Mouse (Mus musculus) myocyte (in vitro differentiated cells): ENCODE measurements around the gene Clic1. TPM values are rescaled to one million over a fixed set of nuclear protein-coding genes. Genes with fewer than 3 reads are reported as not detected.
A peak's percentile ranks its signal among the peaks of the same experiment; 100 is the strongest.

ENCODE experiments used
- H3K27me3 ChIP-seq: one replicate; pipeline ENCODE4 v1.6.1; 2011; ENCODE audit not compliant: control insufficient read depth, insufficient read depth, insufficient read length
- H3K36me3 ChIP-seq: one replicate; pipeline ENCODE4 v1.6.1; 2011; ENCODE audit not compliant: control insufficient read depth, insufficient read depth
- H3K4me2 ChIP-seq: one replicate; pipeline ENCODE4 v1.6.1; 2011; ENCODE audit warnings: low read depth, control low read depth
- H3K4me3 ChIP-seq: one replicate; pipeline ENCODE4 v1.5.1; 2011; ENCODE audit warnings: mild to moderate bottlenecking, control low read depth, moderate library complexity
- H3K79me2 ChIP-seq: one replicate; pipeline ENCODE4 v1.6.1; 2011; ENCODE audit not compliant: control insufficient read depth, insufficient read depth
- H3ac ChIP-seq: one replicate; pipeline ENCODE4 v1.6.1; 2011; ENCODE audit not compliant: control insufficient read depth, insufficient read length
- CEBPB ChIP-seq: IDR thresholded peaks from 2 replicates; pipeline ENCODE4 v1.6.1; 2011; ENCODE audit warnings: mild to moderate bottlenecking, moderate library complexity; ENCODE audit not compliant: poor library complexity, insufficient read depth, severe bottlenecking
- E2F4 ChIP-seq: IDR thresholded peaks from one replicate; pipeline ENCODE4 v1.6.1; 2011; ENCODE audit warnings: mild to moderate bottlenecking, control low read depth, moderate library complexity; ENCODE audit not compliant: insufficient read depth
- MAX ChIP-seq: IDR thresholded peaks from one replicate; pipeline ENCODE4 v1.6.1; 2011; ENCODE audit warnings: low read depth, mild to moderate bottlenecking, control low read depth
- MYOD1 ChIP-seq, 3 experiments: IDR thresholded peaks; one replicate each; pipeline ENCODE4 v1.6.1; 2011; ENCODE audit warnings: control low read depth in 2 of 3, low read depth in 2 of 3, mild to moderate bottlenecking in 2 of 3, moderate library complexity in 1 of 3; ENCODE audit not compliant: insufficient read length in 2 of 3, control insufficient read depth in 1 of 3
- MYOG ChIP-seq, 3 experiments: IDR thresholded peaks; one replicate each; pipeline ENCODE4 v1.6.1; 2011; ENCODE audit warnings: control low read depth in 2 of 3, low read depth in 2 of 3, mild to moderate bottlenecking in 2 of 3; ENCODE audit not compliant: insufficient read length in 2 of 3, control insufficient read depth in 1 of 3, insufficient read depth in 1 of 3
- POLR2A ChIP-seq: IDR thresholded peaks from one replicate; pipeline ENCODE4 v1.6.1; 2011; ENCODE audit warnings: low read depth, mild to moderate bottlenecking, control low read depth, moderate library complexity; ENCODE audit not compliant: insufficient read length
- POLR2AphosphoS2 ChIP-seq: IDR thresholded peaks from one replicate; pipeline ENCODE4 v1.6.1; 2011; ENCODE audit warnings: low read depth, control low read depth; ENCODE audit not compliant: insufficient read length
- REST ChIP-seq: IDR thresholded peaks from one replicate; pipeline ENCODE4 v1.6.1; 2011; ENCODE audit warnings: mild to moderate bottlenecking, control low read depth, moderate library complexity; ENCODE audit not compliant: insufficient read depth, insufficient read length
- SRF ChIP-seq: IDR thresholded peaks from one replicate; pipeline ENCODE4 v1.6.1; 2011; ENCODE audit warnings: low read depth; ENCODE audit not compliant: control insufficient read depth, insufficient read length
- TCF12 ChIP-seq: IDR thresholded peaks from one replicate; pipeline ENCODE4 v1.6.1; 2011; ENCODE audit warnings: mild to moderate bottlenecking, control low read depth; ENCODE audit not compliant: poor library complexity, insufficient read depth, severe bottlenecking
- TCF3 ChIP-seq: IDR thresholded peaks from one replicate; pipeline ENCODE4 v1.6.1; 2011; ENCODE audit warnings: low read depth, control low read depth; ENCODE audit not compliant: insufficient read length
- USF1 ChIP-seq: IDR thresholded peaks from one replicate; pipeline ENCODE4 v1.6.1; 2011; ENCODE audit warnings: low read depth, mild to moderate bottlenecking, control low read depth, moderate library complexity
- polyA plus RNA-seq: library from polyadenylated mRNA; unstranded; fragments of >200 nt; fragmentation: generic; extraction: Trizol; gene quantifications from one replicate; pipeline ENCODE4 v1.2.1, GENCODE M21; 2012; ENCODE audit warnings: missing spikeins

The Clic1 gene
- polyA plus RNA-seq, 1 experiment: 412 TPM

- Histone ChIP-seq H3K4me2 (no peak overlapping the region), H3ac (no peak overlapping the region)
These were observed 6.1 kb downstream of the Clic1 start for GRCm38 (mm10) chr17:35055691-35056495.

GRCm38 (mm10) chr17:35057090-35057489 lies 7.3 kb downstream of the Clic1 start:
- H3K4me3 ChIP-seq: no peak overlapping the region
- no peak for TF ChIP-seq E2F4
- TF ChIP-seq CEBPB: no peak
- TF ChIP-seq TCF12: no peak
- no peak for TF ChIP-seq POLR2AphosphoS2
- no peak for TF ChIP-seq TCF3
- TF ChIP-seq SRF: no peak
- TF ChIP-seq POLR2A: no peak
- TF ChIP-seq REST: no peak
- TF ChIP-seq MYOD1 (IDR thresholded peaks at IDR 0.05; ENCODE audit: control insufficient read depth in 1 of 3, insufficient read length in 2 of 3, low read depth in 2 of 3): no peak
- no peak for TF ChIP-seq MYOG (IDR thresholded peaks at IDR 0.05; ENCODE audit: control insufficient read depth in 1 of 3, insufficient read depth in 1 of 3, insufficient read length in 2 of 3, low read depth in 2 of 3)
- TF ChIP-seq USF1: no peak
- no peak for TF ChIP-seq MAX
- H3K4me2 ChIP-seq: no peak overlapping the region
- peaks cover 32% of the 10 kb centered on the region for H3K79me2 ChIP-seq
- H3K27me3 ChIP-seq: no peaks in the 10 kb centered on the region
- no peak overlapping the region for H3ac ChIP-seq
- peaks cover 47% of the 10 kb centered on the region for H3K36me3 ChIP-seq

More at GRCm38 (mm10) chr17:35055691-35056495, 6.1 kb downstream of the Clic1 start:
- Histone ChIP-seq H3K27me3 (no peaks in the 10 kb centered on the region), H3K4me3 (no peak overlapping the region), H3K79me2 (peaks cover 42% of the 10 kb centered on the region), H3K36me3 (peaks cover 48% of the 10 kb centered on the region)
- peak; percentile 5 for TF ChIP-seq POLR2A
- TF ChIP-seq MYOD1 (IDR thresholded peaks at IDR 0.05; ENCODE audit: control insufficient read depth in 1 of 3, insufficient read length in 2 of 3, low read depth in 2 of 3): no peak

- Histone ChIP-seq H3ac (no peak overlapping the region), H3K4me2 (peak overlapping the region; percentile 72), H3K79me2 (peaks cover 19% of the 10 kb centered on the region), H3K36me3 (peaks cover 35% of the 10 kb centered on the region), H3K27me3 (no peaks in the 10 kb centered on the region), H3K4me3 (peak overlapping the region; percentile 65)
- TF ChIP-seq MAX (no peak), TCF3 (no peak), E2F4 (no peak), CEBPB (no peak), SRF (no peak), USF1 (no peak), MYOG (IDR thresholded peaks at IDR 0.05; ENCODE audit: control insufficient read depth in 1 of 3, insufficient read depth in 1 of 3, insufficient read length in 2 of 3, low read depth in 2 of 3) (no peak), POLR2AphosphoS2 (no peak), REST (no peak), MYOD1 (IDR thresholded peaks at IDR 0.05; ENCODE audit: control insufficient read depth in 1 of 3, insufficient read length in 2 of 3, low read depth in 2 of 3) (no peak), POLR2A (no peak), TCF12 (no peak)
These were observed 8.6 kb downstream of the Clic1 start for GRCm38 (mm10) chr17:35058316-35058715.

- TF ChIP-seq POLR2AphosphoS2 (peak; percentile 99), CEBPB (no peak), USF1 (no peak), POLR2A (peak; percentile 82), MAX (no peak), MYOD1 (IDR thresholded peaks at IDR 0.05; ENCODE audit: control insufficient read depth in 1 of 3, insufficient read length in 2 of 3, low read depth in 2 of 3) (peak in 2 of 3 experiments; percentile 71 to 86), REST (no peak), E2F4 (no peak), MYOG (IDR thresholded peaks at IDR 0.05; ENCODE audit: control insufficient read depth in 1 of 3, insufficient read depth in 1 of 3, insufficient read length in 2 of 3, low read depth in 2 of 3) (peak in 2 of 3 experiments; percentile 74 to 87), TCF3 (no peak), SRF (no peak), TCF12 (no peak)
- Histone ChIP-seq H3K79me2 (peaks cover 11% of the 10 kb centered on the region), H3ac (peak within 1 kb of the TSS; percentile 11), H3K4me3 (peak within 1 kb of the TSS; percentile 65), H3K27me3 (no peaks in the 10 kb centered on the region), H3K36me3 (peaks cover 27% of the 10 kb centered on the region), H3K4me2 (peak within 1 kb of the TSS; percentile 72)
These were observed 9.4 kb downstream of the Clic1 start, which contains the start of gene Ddah2 for GRCm38 (mm10) chr17:35058911-35059892. Ddah2 (plus strand) TSS chr17:35059035.
